Mouse (Mus musculus) forebrain, embryonic 13.5 days (tissue): ENCODE data around the gene Thoc6. TPM values are rescaled to one million over a fixed set of nuclear protein-coding genes. Genes with fewer than 3 reads are reported as not detected.
A peak's percentile ranks its signal among the peaks of the same experiment; 100 is the strongest.

ENCODE experiments used
- ATAC-seq: fragments of 200-750 bp; cut with Nextera tagmentation; 2 replicates; pipeline ENCODE4 v1.8.0; 2017
- H3K27ac ChIP-seq: fragments of 300-500 bp; sonication (generic); 2 replicates; pipeline ENCODE4 v1.5.1; 2015; ENCODE audit warnings: inconsistent platforms, mild to moderate bottlenecking, moderate library complexity
- H3K27me3 ChIP-seq: fragments of 300-500 bp; sonication (generic); 2 replicates; pipeline ENCODE4 v1.6.1; 2015; ENCODE audit warnings: mild to moderate bottlenecking, inconsistent platforms
- H3K36me3 ChIP-seq: fragments of 300-500 bp; sonication (generic); 2 replicates; pipeline ENCODE4 v1.6.1; 2015; ENCODE audit warnings: mild to moderate bottlenecking, inconsistent platforms; ENCODE audit not compliant: poor library complexity, severe bottlenecking
- H3K4me1 ChIP-seq: fragments of 300-500 bp; sonication (generic); 2 replicates; pipeline ENCODE4 v1.6.1; 2015; ENCODE audit warnings: inconsistent platforms
- H3K4me2 ChIP-seq: fragments of 300-500 bp; sonication (generic); 2 replicates; pipeline ENCODE4 v1.6.1; 2015; ENCODE audit warnings: inconsistent platforms, mild to moderate bottlenecking, moderate library complexity
- H3K4me3 ChIP-seq: fragments of 300-500 bp; sonication (generic); 2 replicates; pipeline ENCODE4 v1.5.1; 2015; ENCODE audit warnings: mild to moderate bottlenecking, inconsistent platforms
- H3K9ac ChIP-seq: fragments of 300-500 bp; sonication (generic); 2 replicates; pipeline ENCODE4 v1.6.1; 2015; ENCODE audit warnings: mild to moderate bottlenecking, inconsistent platforms
- H3K9me3 ChIP-seq: fragments of 300-500 bp; sonication (generic); replicated peaks from 2 replicates; pipeline ENCODE4 v1.6.1; 2016; ENCODE audit warnings: inconsistent platforms
- WGBS: fragments of 180-500 bp; shearing (Covaris S2); methylation state at CpG from one replicate; pipeline ENCODE4 v1.1.7; 2015; 5-methylcytosine and 5-hydroxymethylcytosine counted together
- polyA plus RNA-seq: library from polyadenylated mRNA; unstranded; fragments of >200 nt; fragmentation: Nextera tagmentation; extraction: Ambion mirVana; gene quantifications from 2 replicates; pipeline ENCODE4 v1.2.1, GENCODE M21; 2015

Thoc6 gene
- polyA plus RNA-seq, 1 experiment from 2014 or later = 47.4 TPM

GRCm38 (mm10) chr17:23658450-23658849 is 15.2 kb downstream of the Thoc6 start:
- Histone ChIP-seq H3K27ac (no peak overlapping the region), H3K9ac (no peak overlapping the region), H3K36me3 (no peaks in the 10 kb centered on the region), H3K4me3 (no peak overlapping the region), H3K4me2 (no peak overlapping the region), H3K27me3 (peaks cover 48% of the 10 kb centered on the region), H3K9me3 (no peaks in the 10 kb centered on the region), H3K4me1 (peaks cover 3% of the 10 kb centered on the region; the same call in 1 of the 2 replicates)
- WGBS = 87% methylated on average over 3 of the region's 3 CpGs
- ATAC-seq = no peak

GRCm38 (mm10) chr17:23654410-23654809 is 19.3 kb downstream of the Thoc6 start:
- no peak overlapping the region for H3K9ac ChIP-seq
- no peak overlapping the region for H3K4me2 ChIP-seq
- 64% methylated on average over 2 of the region's 2 CpGs for WGBS
- no peaks in the 10 kb centered on the region for H3K9me3 ChIP-seq
- ATAC-seq = no peak
- no peaks in the 10 kb centered on the region for H3K4me1 ChIP-seq
- H3K27me3 ChIP-seq = peaks cover 10% of the 10 kb centered on the region
- H3K4me3 ChIP-seq = no peak overlapping the region
- no peak overlapping the region for H3K27ac ChIP-seq
- no peaks in the 10 kb centered on the region for H3K36me3 ChIP-seq

GRCm38 (mm10) chr17:23654001-23654400 is 19.7 kb downstream of the Thoc6 start:
- Histone ChIP-seq H3K27me3 (peaks cover 6% of the 10 kb centered on the region), H3K9ac (no peak overlapping the region), H3K9me3 (no peaks in the 10 kb centered on the region), H3K27ac (no peak overlapping the region), H3K4me1 (no peaks in the 10 kb centered on the region), H3K4me3 (no peak overlapping the region), H3K4me2 (no peak overlapping the region), H3K36me3 (no peaks in the 10 kb centered on the region)
- ATAC-seq = no peak
- 71% methylated on average over 6 of the region's 6 CpGs for WGBS

- ATAC-seq = no peak
- Histone ChIP-seq H3K9me3 (no peaks in the 10 kb centered on the region), H3K27me3 (0 out of 2 replicates have a peak, but pooled peaks cover 3% of the 10 kb centered on the region), H3K4me2 (no peak overlapping the region), H3K4me3 (no peak overlapping the region), H3K36me3 (no peaks in the 10 kb centered on the region), H3K4me1 (no peaks in the 10 kb centered on the region), H3K27ac (no peak overlapping the region), H3K9ac (no peak overlapping the region)
- WGBS = 73% methylated on average over 2 of the region's 2 CpGs
Measured at GRCm38 (mm10) chr17:23653324-23653723, 20.4 kb downstream of the Thoc6 start.

DNA sequence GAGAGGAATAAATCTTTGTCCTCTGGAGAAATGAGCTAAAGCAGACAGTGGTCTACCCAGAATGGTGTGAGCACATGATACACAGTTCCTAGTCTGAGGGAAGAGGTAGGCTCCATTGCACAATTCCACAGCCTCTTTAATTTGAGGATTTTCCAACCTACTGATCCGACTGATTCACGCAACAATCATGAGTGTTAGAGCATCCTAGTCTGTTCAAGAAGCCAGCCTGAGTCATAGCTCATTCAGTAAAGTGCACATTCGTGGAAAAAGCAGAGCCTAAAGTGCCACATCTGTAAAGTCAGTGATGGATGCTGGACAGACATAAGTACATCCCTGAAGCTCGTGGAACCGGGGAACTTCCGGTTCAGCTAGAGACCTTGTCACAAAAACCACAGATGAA is 22.3 kb downstream of the Thoc6 start:
- H3K27me3 ChIP-seq = peaks cover 10% of the 10 kb centered on the region
- H3K36me3 ChIP-seq = no peaks in the 10 kb centered on the region
- no peak overlapping the region for H3K9ac ChIP-seq
- no peak for ATAC-seq
- 84% methylated on average over 6 of the region's 6 CpGs for WGBS
- no peak overlapping the region for H3K27ac ChIP-seq
- H3K9me3 ChIP-seq = no peaks in the 10 kb centered on the region
- H3K4me2 ChIP-seq = no peak overlapping the region
- no peaks in the 10 kb centered on the region for H3K4me1 ChIP-seq
- H3K4me3 ChIP-seq = no peak overlapping the region

- Histone ChIP-seq H3K27me3 (peaks cover 42% of the 10 kb centered on the region), H3K9me3 (no peaks in the 10 kb centered on the region), H3K4me2 (no peak overlapping the region), H3K27ac (no peak overlapping the region), H3K36me3 (no peaks in the 10 kb centered on the region), H3K4me3 (no peak overlapping the region), H3K4me1 (peaks cover 10% of the 10 kb centered on the region), H3K9ac (no peak overlapping the region)
- 30% methylated on average over 10 of the region's 10 CpGs for WGBS
- ATAC-seq = no peak
Measured at GRCm38 (mm10) chr17:23645894-23646293, 27.8 kb downstream of the Thoc6 start.

DNA sequence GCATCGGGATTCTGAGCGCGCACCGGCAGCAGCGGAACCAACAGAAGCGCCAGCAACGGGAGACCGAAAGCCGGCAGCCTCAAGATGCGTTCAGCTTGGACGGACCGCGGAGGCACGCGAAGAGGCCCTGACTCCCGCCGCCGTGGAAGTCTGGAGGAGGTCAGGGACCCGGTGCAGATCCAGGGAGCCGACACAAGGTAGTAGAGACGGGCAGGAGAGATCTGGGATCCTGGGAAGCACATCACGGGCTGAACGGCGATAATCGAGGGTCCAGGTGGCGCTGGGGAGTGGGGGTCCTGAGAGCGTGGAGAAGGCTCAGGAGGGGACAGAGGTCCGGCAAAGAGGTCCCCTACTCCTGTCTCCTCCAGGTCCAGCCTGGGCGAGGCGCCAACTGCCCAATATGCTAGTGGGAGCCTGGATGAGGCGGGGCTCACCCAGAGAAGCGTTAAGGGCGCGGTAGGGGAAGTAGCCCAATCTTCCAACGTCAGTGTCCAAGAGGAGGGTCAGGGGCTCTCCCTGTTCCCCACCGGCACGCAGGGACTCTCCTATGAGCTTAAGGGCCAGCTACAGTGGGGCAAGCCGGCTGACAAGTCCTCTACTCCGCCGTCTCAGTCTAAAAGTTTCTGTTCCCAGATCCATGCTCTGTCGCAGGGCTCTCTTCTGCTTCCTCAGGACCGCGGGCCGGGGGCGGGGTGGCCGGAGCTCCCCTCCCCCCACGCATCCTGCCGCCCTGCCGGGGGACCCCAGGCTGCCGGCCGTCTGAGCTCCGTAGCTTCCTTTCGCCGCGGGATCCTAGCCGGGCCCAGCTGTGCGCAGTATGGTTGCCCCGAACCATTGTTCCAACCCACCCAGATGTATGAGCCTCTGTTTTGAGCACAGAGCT is 28.8 kb downstream of the Thoc6 start, which contains the start of gene Mmp25:
TSS of gene Mmp25 (minus strand) at position 665 of the 883 bp plus-strand sequence.
- peak within 1 kb of the TSS; percentile 58 for H3K9ac ChIP-seq
- H3K27me3 ChIP-seq = peaks cover 42% of the 10 kb centered on the region
- under 1% methylated on average over 56 of the region's 58 CpGs for WGBS
- no peaks in the 10 kb centered on the region for H3K9me3 ChIP-seq
- H3K36me3 ChIP-seq = no peaks in the 10 kb centered on the region
- H3K4me3 ChIP-seq = peak within 1 kb of the TSS; percentile 39
- H3K4me2 ChIP-seq = peak within 1 kb of the TSS; percentile 68
- H3K4me1 ChIP-seq = peaks cover 10% of the 10 kb centered on the region
- H3K27ac ChIP-seq = no peak within 1 kb of the TSS
- ATAC-seq = no peak

DNA sequence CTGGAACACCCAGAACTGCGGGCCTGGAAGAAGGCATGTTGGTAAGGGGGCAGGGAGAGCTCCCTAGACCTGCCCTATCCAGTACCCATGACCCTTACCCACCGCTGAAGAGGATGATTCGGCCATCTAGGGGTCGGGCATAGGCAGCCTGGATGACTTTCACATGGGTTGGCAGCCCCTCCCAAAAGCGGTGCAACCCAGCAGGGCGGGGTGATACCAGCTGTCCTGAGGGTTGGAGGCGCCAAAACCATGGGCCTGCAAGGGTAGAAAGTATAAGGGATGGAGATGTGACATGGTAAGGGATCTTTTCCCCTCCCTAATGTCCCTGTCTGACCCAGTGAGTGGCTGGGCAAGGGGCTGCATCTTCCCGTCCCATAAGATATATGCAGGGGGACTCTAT is 42.4 kb downstream of the Thoc6 start:
- no peak overlapping the region for H3K4me3 ChIP-seq
- no peak overlapping the region for H3K4me2 ChIP-seq
- no peak overlapping the region for H3K27ac ChIP-seq
- no peaks in the 10 kb centered on the region for H3K27me3 ChIP-seq
- H3K9ac ChIP-seq = no peak overlapping the region
- H3K4me1 ChIP-seq = no peaks in the 10 kb centered on the region; the same call in 1 of the 2 replicates
- ATAC-seq = no peak
- H3K9me3 ChIP-seq = no peaks in the 10 kb centered on the region
- H3K36me3 ChIP-seq = no peaks in the 10 kb centered on the region
- whole genome bisulfite sequencing = 90% methylated on average over 8 of the region's 8 CpGs

DNA sequence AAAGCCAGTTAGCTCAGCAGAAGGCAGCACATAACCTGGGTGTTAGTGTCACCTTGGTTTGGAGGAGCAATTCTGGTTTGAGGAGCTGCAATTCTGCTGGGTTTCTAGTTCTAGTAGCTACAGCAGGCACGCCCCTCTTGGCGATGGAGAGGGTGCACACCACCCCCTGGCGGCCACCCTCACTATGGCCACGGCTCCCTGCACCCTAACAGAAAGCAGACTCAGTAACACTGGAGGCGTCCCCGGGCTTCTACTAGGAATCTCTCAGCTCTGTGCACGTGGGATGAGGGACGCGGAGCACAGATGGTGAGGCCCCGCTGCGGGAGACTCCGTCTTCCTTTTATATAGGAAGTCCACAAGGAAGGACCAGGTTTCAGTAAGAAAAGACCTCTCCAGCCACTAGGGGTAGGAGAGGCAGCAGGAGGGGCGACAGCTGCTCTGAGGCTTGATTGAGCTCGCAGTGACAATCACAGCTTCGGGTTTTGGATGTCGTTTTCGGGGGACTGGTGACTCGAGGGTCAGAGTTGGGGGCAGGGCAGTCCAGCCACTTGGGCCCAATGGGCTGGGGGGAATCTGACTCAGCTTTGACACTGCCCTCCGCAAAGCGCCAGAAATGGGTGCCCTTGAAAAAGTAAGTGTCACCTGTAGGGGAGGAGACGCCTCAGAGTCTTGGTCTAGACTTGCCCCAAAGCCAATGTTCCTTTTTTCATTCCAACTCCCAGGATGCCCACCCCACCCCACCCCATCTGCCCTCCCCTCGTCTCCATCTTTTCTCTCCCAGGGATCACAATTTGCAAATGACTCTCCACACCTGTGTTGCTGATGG is 43.3 kb downstream of the Thoc6 start:
- Histone ChIP-seq H3K9me3 (no peaks in the 10 kb centered on the region), H3K9ac (peak overlapping the region; percentile 14; the same call in 1 of the 2 replicates), H3K27me3 (no peaks in the 10 kb centered on the region), H3K27ac (no peak overlapping the region), H3K4me1 (no peaks in the 10 kb centered on the region; the same call in 1 of the 2 replicates), H3K4me3 (peak overlapping the region; percentile 13), H3K4me2 (peak overlapping the region; percentile 50), H3K36me3 (no peaks in the 10 kb centered on the region)
- ATAC-seq = peak; percentile 91
- 19% methylated on average over 22 of the region's 22 CpGs for WGBS

DNA sequence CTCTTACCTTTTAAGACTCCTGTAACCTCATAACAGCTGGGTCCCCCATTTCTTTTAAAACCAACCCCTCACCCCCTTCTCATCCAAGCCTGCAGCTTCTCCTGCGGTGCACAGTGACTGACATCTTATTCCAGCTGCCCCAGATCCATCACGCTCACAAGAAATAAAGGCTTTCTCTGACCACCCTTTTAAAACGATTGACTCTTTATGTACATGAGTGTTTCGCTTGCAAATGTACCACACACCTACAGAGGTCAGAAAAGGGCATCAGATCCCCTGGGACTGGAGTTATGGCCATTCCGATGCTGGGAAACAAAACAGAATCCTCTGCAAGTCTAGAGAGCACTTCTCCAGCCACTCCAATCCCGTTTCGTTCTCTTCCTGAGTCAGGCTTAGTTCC is 45.9 kb downstream of the Thoc6 start:
- no peak for ATAC-seq

DNA sequence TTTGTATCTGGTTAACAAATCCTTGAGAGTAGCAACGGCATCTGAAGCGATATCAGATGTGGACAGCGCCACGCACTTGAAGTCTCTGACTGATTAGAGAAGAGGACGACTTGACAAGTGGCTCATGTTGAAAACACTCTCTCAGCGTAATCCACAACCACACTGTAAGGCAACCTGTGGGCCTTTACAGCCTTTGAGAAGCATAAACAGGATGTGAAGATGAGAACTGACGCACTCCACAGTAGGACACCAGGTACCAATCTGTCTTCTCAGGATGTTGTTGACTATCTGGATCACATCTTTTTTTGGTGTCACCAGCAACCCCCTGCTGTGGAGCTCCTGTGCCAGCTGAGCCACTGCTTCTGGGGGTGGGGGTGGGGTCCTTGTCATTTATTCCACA is 53.3 kb downstream of the Thoc6 start:
- WGBS = 85% methylated on average over 7 of the region's 7 CpGs
- ATAC-seq = no peak
- H3K27ac ChIP-seq = no peak overlapping the region

More for the DNA sequence above, 45.9 kb downstream of the Thoc6 start:
- 35% methylated on average over 7 of the region's 7 CpGs for WGBS
- Histone ChIP-seq H3K36me3 (no peaks in the 10 kb centered on the region), H3K4me2 (no peak overlapping the region), H3K27ac (no peak overlapping the region), H3K9ac (0 out of 2 replicates have a peak overlapping the region, but pooled peaks have one; percentile 21), H3K27me3 (no peaks in the 10 kb centered on the region), H3K4me3 (no peak overlapping the region), H3K9me3 (no peaks in the 10 kb centered on the region), H3K4me1 (no peaks in the 10 kb centered on the region; the same call in 1 of the 2 replicates)

More for the DNA sequence above, 53.3 kb downstream of the Thoc6 start:
- Histone ChIP-seq H3K27me3 (0 out of 2 replicates have a peak, but pooled peaks cover 10% of the 10 kb centered on the region), H3K36me3 (no peaks in the 10 kb centered on the region), H3K9me3 (no peaks in the 10 kb centered on the region), H3K4me3 (no peak overlapping the region), H3K4me2 (no peak overlapping the region), H3K4me1 (no peaks in the 10 kb centered on the region), H3K9ac (no peak overlapping the region)
